Mouse (Mus musculus) forebrain, embryonic 15.5 days (tissue): ENCODE measurements around the gene Gm45623. TPM values are rescaled to one million over a fixed set of nuclear protein-coding genes. Genes with fewer than 3 reads are reported as not detected.

Experiments used
- ATAC-seq: fragments of 200-750 bp; cut with Nextera tagmentation; replicated peaks from 2 replicates; pipeline ENCODE4 v1.8.0; 2017; ENCODE audit warnings: mild to moderate bottlenecking, moderate TSS enrichment, moderate library complexity
- H3K27ac ChIP-seq: fragments of 300-500 bp; sonication (generic); replicated peaks from 2 replicates; pipeline ENCODE4 v1.5.1; 2015; ENCODE audit warnings: mild to moderate bottlenecking, inconsistent platforms
- H3K27me3 ChIP-seq: fragments of 300-500 bp; sonication (generic); 2 replicates; pipeline ENCODE4 v1.6.1; 2015; ENCODE audit warnings: inconsistent platforms
- H3K36me3 ChIP-seq: fragments of 300-500 bp; sonication (generic); 2 replicates; pipeline ENCODE4 v1.6.1; 2015; ENCODE audit warnings: mild to moderate bottlenecking, inconsistent platforms
- H3K4me1 ChIP-seq: fragments of 300-500 bp; sonication (generic); 2 replicates; pipeline ENCODE4 v1.6.1; 2015; ENCODE audit warnings: inconsistent platforms
- H3K4me2 ChIP-seq: fragments of 300-500 bp; sonication (generic); replicated peaks from 2 replicates; pipeline ENCODE4 v1.6.1; 2015; ENCODE audit warnings: mild to moderate bottlenecking, inconsistent platforms
- H3K4me3 ChIP-seq: fragments of 300-500 bp; sonication (generic); 2 replicates; pipeline ENCODE4 v1.5.1; 2015; ENCODE audit warnings: mild to moderate bottlenecking, inconsistent platforms
- H3K9ac ChIP-seq: fragments of 300-500 bp; sonication (generic); replicated peaks from 2 replicates; pipeline ENCODE4 v1.6.1; 2015; ENCODE audit warnings: mild to moderate bottlenecking, inconsistent platforms
- H3K9me3 ChIP-seq: fragments of 300-500 bp; sonication (generic); 2 replicates; pipeline ENCODE4 v1.6.1; 2016; ENCODE audit warnings: inconsistent platforms
- WGBS: fragments of 180-500 bp; shearing (Covaris S2); methylation state at CpG from one replicate; pipeline ENCODE4 v1.1.7; 2015; ENCODE audit warnings: mixed read lengths; 5-methylcytosine and 5-hydroxymethylcytosine counted together
- polyA plus RNA-seq: library from polyadenylated mRNA; unstranded; fragments of >200 nt; fragmentation: Nextera tagmentation; extraction: Ambion mirVana; gene quantifications from 2 replicates; pipeline ENCODE4 v1.2.1, GENCODE M21; 2015

Gm45623 gene
- polyA plus RNA-seq, 1 experiment from 2014 or later = 0.98 TPM

DNA sequence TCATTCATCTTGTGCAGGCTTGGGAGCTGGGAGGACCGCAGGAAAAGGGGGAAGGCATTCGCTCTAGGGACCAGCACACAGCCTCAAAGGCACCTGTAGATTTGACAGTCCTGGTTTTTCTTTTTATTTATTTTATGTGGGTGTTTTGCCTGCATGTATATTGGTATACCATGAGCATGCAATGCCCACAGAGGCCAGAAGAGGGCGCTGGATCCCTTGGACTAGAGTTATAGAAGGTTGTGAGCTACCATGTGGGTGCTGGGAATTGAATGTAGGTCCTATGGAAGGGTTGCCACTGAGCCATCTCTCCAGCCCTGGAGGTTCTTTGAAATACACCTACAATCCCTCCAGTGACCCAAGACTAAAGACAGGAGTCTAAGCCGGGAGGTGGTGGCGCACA, 17.2 kb upstream of the Gm45623 start:
- Histone ChIP-seq H3K27ac (peak overlapping the region; percentile 66), H3K4me2 (no peak overlapping the region), H3K4me1 (peaks cover 39% of the 10 kb centered on the region), H3K9me3 (no peaks in the 10 kb centered on the region), H3K36me3 (no peaks in the 10 kb centered on the region), H3K9ac (no peak overlapping the region), H3K27me3 (no peaks in the 10 kb centered on the region), H3K4me3 (no peak overlapping the region)
- WGBS = 53% methylated on average over 5 of the region's 5 CpGs
- ATAC-seq = no peak

DNA sequence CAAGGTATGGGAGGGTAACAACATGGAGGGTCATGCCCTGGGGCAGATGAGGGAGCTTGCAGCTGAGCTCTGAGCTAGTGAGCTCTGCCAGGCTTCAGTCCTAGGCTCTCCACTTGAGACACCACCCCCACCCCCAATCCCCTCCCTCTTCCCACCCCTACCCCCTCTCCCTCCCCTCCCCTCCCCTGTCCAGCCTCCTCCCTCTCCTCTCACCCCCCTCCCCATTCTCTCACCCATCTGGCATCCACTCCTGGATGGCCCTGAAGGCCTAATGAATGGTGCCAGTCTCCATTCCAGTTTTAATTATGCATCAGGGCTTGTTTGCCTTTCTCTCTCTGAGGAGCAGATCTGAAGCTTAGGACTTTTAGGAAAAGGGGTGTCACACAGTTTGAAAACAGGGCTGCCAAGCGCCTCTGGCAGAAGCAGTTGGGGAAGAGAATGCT, 16.5 kb upstream of the Gm45623 start:
- 16% methylated on average over 1 of the region's 1 CpGs for WGBS
- H3K4me3 ChIP-seq = no peak overlapping the region
- H3K4me2 ChIP-seq = no peak overlapping the region
- no peak overlapping the region for H3K9ac ChIP-seq
- no peaks in the 10 kb centered on the region for H3K27me3 ChIP-seq
- peak; percentile 69 for ATAC-seq
- peak overlapping the region; percentile 66 for H3K27ac ChIP-seq
- no peaks in the 10 kb centered on the region for H3K9me3 ChIP-seq
- no peaks in the 10 kb centered on the region for H3K36me3 ChIP-seq
- H3K4me1 ChIP-seq = peaks cover 38% of the 10 kb centered on the region

- no peak overlapping the region for H3K4me3 ChIP-seq
- no peak overlapping the region for H3K4me2 ChIP-seq
- no peaks in the 10 kb centered on the region for H3K27me3 ChIP-seq
- no peak for ATAC-seq
- 7% methylated on average over 4 of the region's 4 CpGs for WGBS
- H3K4me1 ChIP-seq = peaks cover 30% of the 10 kb centered on the region
- no peak overlapping the region for H3K9ac ChIP-seq
- peak overlapping the region; percentile 66 for H3K27ac ChIP-seq
- H3K36me3 ChIP-seq = no peaks in the 10 kb centered on the region
- no peaks in the 10 kb centered on the region for H3K9me3 ChIP-seq
These were observed 15.8 kb upstream of the Gm45623 start for GRCm38 (mm10) chr13:56769431-56769830.

- no peak for ATAC-seq
- Histone ChIP-seq H3K36me3 (no peaks in the 10 kb centered on the region), H3K9me3 (no peaks in the 10 kb centered on the region), H3K27me3 (no peaks in the 10 kb centered on the region), H3K27ac (no peak overlapping the region), H3K4me2 (no peak overlapping the region), H3K4me3 (no peak overlapping the region), H3K4me1 (peaks cover 35% of the 10 kb centered on the region), H3K9ac (no peak overlapping the region)
- WGBS = 52% methylated on average over 5 of the region's 5 CpGs
These were observed 12.6 kb upstream of the Gm45623 start for GRCm38 (mm10) chr13:56766211-56766610.

- no peak overlapping the region for H3K27ac ChIP-seq
- no peaks in the 10 kb centered on the region for H3K36me3 ChIP-seq
- peaks cover 31% of the 10 kb centered on the region for H3K4me1 ChIP-seq
- H3K9ac ChIP-seq = no peak overlapping the region
- no peaks in the 10 kb centered on the region for H3K27me3 ChIP-seq
- no peak overlapping the region for H3K4me3 ChIP-seq
- no peak for ATAC-seq
- H3K4me2 ChIP-seq = no peak overlapping the region
- WGBS = 66% methylated on average over 25 of the region's 25 CpGs
- H3K9me3 ChIP-seq = no peaks in the 10 kb centered on the region
These were observed 11.8 kb upstream of the Gm45623 start for GRCm38 (mm10) chr13:56765284-56766032.

DNA sequence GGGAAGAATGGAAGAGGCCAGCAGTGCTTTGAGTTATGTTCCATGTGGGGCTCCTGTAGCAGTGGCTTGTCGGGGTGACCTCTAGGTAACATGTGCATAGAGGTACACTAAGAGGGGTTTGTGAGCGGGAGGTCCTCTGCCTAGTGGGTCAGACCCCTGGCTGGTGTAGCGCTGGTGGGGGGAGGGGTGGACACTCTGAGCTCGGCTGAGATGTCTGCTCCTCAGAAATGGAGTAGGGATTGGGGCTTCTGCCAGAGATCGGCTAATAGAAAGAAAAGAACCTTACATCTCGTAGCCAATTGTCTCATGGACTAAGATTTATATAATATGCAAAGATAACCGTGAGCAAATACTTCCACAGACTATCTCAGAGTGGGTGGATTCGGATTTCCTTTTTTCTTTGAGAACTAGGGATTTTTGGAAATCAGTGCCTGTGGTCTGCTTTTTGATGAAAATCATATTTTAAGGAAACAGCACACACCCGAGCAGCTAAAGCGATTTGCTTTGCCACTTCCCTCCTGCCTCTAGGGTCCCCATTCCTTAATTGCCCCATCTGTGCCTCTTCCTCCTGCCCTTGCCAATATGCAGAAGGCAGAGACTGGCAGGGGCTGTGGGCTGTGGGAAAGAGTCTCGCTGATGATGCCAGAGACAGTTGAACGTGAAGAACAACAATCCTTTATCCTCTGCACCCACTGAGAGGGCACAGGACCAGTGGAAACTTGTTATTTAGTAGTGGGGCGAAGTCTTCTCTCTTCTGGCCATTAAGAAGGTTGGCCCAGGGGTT, 9.0 kb upstream of the Gm45623 start:
- Histone ChIP-seq H3K9me3 (no peaks in the 10 kb centered on the region), H3K27me3 (no peaks in the 10 kb centered on the region), H3K9ac (no peak overlapping the region), H3K4me2 (no peak overlapping the region), H3K4me3 (no peak overlapping the region), H3K36me3 (no peaks in the 10 kb centered on the region), H3K27ac (0 out of 2 replicates have a peak overlapping the region, but pooled peaks have one; percentile 35), H3K4me1 (peaks cover 20% of the 10 kb centered on the region)
- 35% methylated on average over 13 of the region's 13 CpGs for WGBS
- peak; percentile 66 for ATAC-seq

DNA sequence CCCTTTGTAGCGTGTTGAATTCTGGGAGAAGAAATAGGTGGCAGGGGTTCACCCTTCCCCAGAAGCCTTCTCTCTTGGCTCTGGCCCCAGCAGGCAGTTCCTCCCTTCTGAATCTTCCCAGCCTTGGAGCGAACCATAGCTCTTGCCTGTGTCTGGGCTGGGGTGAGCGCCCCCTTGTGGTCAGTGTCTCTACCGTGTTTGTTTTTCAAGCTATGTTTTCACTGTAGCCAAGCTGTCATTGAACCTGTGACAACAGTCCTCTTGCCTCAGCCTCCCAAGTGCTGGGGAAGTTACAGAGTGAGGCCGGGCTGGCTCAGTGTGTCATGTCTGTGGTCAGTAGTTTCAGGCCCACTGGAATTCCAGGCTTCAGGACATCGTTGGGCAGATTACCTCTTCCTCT, 4.9 kb upstream of the Gm45623 start:
- H3K4me2 ChIP-seq = no peak overlapping the region
- 27% methylated on average over 6 of the region's 6 CpGs for WGBS
- H3K9me3 ChIP-seq = no peaks in the 10 kb centered on the region
- no peak overlapping the region for H3K27ac ChIP-seq
- H3K4me3 ChIP-seq = no peak overlapping the region
- no peak overlapping the region for H3K9ac ChIP-seq
- ATAC-seq = no peak
- peaks cover 14% of the 10 kb centered on the region; the same call in 1 of the 2 replicates for H3K27me3 ChIP-seq
- H3K36me3 ChIP-seq = no peaks in the 10 kb centered on the region
- peaks cover 22% of the 10 kb centered on the region for H3K4me1 ChIP-seq

DNA sequence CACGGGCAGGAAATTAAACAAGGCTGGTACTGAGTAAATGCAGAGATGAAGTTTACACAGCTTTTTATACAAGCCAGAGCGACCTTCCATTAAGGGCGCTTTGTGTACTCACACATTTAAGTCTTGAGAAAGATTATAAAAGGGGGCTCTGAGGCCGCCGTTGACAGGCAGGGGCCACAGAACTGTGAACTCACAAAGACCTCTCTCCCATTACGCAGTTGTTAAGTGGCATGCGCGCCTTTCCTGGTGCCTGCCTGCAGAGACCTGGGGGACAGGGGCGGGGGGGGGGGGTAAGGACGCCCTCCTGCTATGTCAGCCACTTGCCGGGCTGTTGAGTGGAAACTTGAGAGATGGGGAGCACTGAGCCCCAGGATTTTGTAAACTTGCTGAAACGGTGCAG, 3.6 kb upstream of the Gm45623 start:
- H3K9ac ChIP-seq = no peak overlapping the region
- H3K27me3 ChIP-seq = peaks cover 27% of the 10 kb centered on the region; the same call in 1 of the 2 replicates
- no peak overlapping the region for H3K27ac ChIP-seq
- peaks cover 22% of the 10 kb centered on the region for H3K4me1 ChIP-seq
- H3K9me3 ChIP-seq = no peaks in the 10 kb centered on the region
- no peaks in the 10 kb centered on the region for H3K36me3 ChIP-seq
- ATAC-seq = no peak
- no peak overlapping the region for H3K4me3 ChIP-seq
- no peak overlapping the region for H3K4me2 ChIP-seq
- WGBS = 40% methylated on average over 12 of the region's 12 CpGs

- H3K27me3 ChIP-seq = peaks cover 31% of the 10 kb centered on the region
- no peaks in the 10 kb centered on the region for H3K9me3 ChIP-seq
- H3K4me1 ChIP-seq = peaks cover 24% of the 10 kb centered on the region
- H3K36me3 ChIP-seq = no peaks in the 10 kb centered on the region
- WGBS = 59% methylated on average over 6 of the region's 6 CpGs
- H3K4me3 ChIP-seq = no peak overlapping the region
- H3K9ac ChIP-seq = no peak overlapping the region
- no peak overlapping the region for H3K4me2 ChIP-seq
- no peak for ATAC-seq
- no peak overlapping the region for H3K27ac ChIP-seq
These were observed 2.2 kb upstream of the Gm45623 start for GRCm38 (mm10) chr13:56755871-56756270.

DNA sequence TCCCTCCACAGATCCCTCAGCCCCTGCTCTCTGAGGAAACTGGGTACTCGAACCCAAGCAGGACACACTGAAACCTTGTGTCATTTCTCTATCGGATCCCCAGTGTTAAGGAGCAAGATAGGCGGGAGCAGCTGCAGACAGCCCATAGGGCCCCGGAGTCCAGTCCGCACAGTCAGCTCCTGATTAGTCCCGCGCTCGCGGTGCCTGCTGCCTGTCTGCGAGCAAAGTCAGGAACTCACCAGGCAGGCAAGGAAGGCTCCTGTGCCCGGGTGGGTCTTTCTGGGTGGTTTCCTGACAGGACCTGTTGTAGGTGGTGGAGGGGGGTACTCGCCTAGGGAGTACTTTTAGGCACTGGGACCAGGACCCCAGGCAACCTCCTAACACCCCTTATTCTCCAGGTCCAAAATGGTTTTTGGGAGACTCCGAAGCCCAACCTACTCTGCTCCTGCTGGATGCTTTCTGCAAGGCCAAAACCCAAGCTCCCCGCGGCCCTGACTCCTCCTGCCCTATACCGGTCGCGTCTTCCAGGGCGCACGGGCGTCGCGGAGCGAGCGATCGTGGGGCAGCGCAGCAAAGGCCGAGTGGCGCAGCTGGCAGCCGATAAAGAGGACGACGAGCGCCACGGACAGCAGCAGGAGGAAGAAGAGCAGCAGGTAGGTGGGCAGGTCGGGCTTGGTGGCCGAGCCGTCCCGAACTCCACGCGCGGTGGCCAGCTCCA, 994 bp downstream of the Gm45623 start:
- Histone ChIP-seq H3K4me2 (peak overlapping the region; percentile 96), H3K27ac (no peak overlapping the region), H3K4me1 (peaks cover 21% of the 10 kb centered on the region), H3K4me3 (peak overlapping the region; percentile 48), H3K27me3 (peaks cover 31% of the 10 kb centered on the region), H3K9ac (peak overlapping the region; percentile 54), H3K9me3 (no peaks in the 10 kb centered on the region), H3K36me3 (no peaks in the 10 kb centered on the region)
- WGBS = under 1% methylated on average over 41 of the region's 41 CpGs
- no peak for ATAC-seq

- WGBS = 16% methylated on average over 5 of the region's 5 CpGs
- Histone ChIP-seq H3K36me3 (no peaks in the 10 kb centered on the region), H3K4me1 (peaks cover 21% of the 10 kb centered on the region), H3K4me2 (no peak overlapping the region; the same call in 1 of the 2 replicates), H3K4me3 (no peak overlapping the region), H3K27me3 (peaks cover 31% of the 10 kb centered on the region), H3K9me3 (no peaks in the 10 kb centered on the region), H3K9ac (no peak overlapping the region), H3K27ac (no peak overlapping the region)
- no peak for ATAC-seq
These were observed 1.9 kb downstream of the Gm45623 start for GRCm38 (mm10) chr13:56751774-56752173.

GRCm38 (mm10) chr13:56749377-56749776, 4.2 kb downstream of the Gm45623 start:
- Histone ChIP-seq H3K9ac (no peak overlapping the region), H3K4me3 (no peak overlapping the region), H3K9me3 (no peaks in the 10 kb centered on the region), H3K36me3 (no peaks in the 10 kb centered on the region), H3K4me1 (peaks cover 21% of the 10 kb centered on the region), H3K27ac (no peak overlapping the region), H3K4me2 (no peak overlapping the region), H3K27me3 (peaks cover 25% of the 10 kb centered on the region)
- 89% methylated on average over 7 of the region's 7 CpGs for WGBS
- ATAC-seq = no peak
